Mouse (Mus musculus) spleen, adult 2 months (tissue): ENCODE measurements around the gene Lrrn4cl.

ENCODE experiments used
- CTCF ChIP-seq: fragments of 200-500 bp; IDR thresholded peaks from 2 replicates; pipeline ENCODE4 v1.5.1; 2011; ENCODE audit warnings: mild to moderate bottlenecking, inconsistent platforms; ENCODE audit not compliant: insufficient read depth, insufficient read length, insufficient replicate concordance; ENCODE audit errors: extremely low read depth
- POLR2A ChIP-seq: fragments of 200-500 bp; IDR thresholded peaks from 2 replicates; pipeline ENCODE4 v1.6.1; 2011; ENCODE audit warnings: low read depth, low read length, inconsistent platforms

DNA sequence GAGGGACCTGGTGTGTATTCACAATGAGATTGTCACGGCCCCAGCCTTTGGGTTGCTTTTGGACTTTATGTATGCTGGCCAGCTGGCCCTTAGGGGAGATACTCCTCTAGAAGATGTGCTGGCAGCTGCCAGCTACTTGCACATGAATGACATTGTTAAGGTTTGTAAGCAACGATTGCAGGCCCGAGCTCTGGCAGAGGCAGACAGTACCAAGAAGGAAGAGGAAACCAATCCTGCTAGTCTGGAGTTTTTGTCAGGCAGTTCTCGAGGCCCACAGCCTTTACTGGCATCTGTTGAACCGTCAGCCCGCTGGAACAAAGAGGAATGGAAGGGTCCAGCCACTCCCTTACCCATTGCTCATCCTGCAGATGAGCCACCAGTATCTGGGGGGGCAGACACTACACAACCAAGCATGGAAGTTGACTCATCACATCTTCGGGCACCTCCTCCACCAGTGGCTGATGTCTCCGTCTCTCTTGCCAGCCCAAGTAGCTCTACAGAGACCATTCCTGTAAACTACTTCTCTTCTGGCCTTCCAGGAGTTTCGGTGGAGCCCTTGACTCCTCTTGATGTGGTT lies 47.3 kb upstream of the Lrrn4cl start:
- TF ChIP-seq CTCF (no peak), POLR2A (no peak)
